Mouse (Mus musculus): ENCODE results near the gene Muc5ac.
"Not testable (repeated sequence)": the region's sequence is repeated elsewhere in the genome, so short reads cannot be mapped to it uniquely, and the experiment has no call there.

Muc5ac gene

GRCm38 (mm10) chr7:141788677-141789452 lies at the start of gene Muc5ac:
Muc5ac (plus strand) TSS chr7:141788972.
- DNase-seq (ENCODE audit: low spot score): no peak

GRCm38 (mm10) chr7:141747451-141748100 lies 41.2 kb upstream of the Muc5ac start:
- no peak for DNase-seq (ENCODE audit: low spot score)

- DNase-seq (ENCODE audit: low spot score): no peak
Observed at GRCm38 (mm10) chr7:141752513-141752912, 36.3 kb upstream of the Muc5ac start.

- peak; percentile 65 for DNase-seq (ENCODE audit: low spot score)
Observed at GRCm38 (mm10) chr7:141755831-141756230, 32.9 kb upstream of the Muc5ac start.

- no peak for DNase-seq (ENCODE audit: low spot score)
Observed at GRCm38 (mm10) chr7:141758291-141758690, 30.5 kb upstream of the Muc5ac start.

- no peak for DNase-seq (ENCODE audit: low spot score)
Observed at GRCm38 (mm10) chr7:141770521-141770920, 18.3 kb upstream of the Muc5ac start.

- DNase-seq (ENCODE audit: low spot score): no peak
Observed at GRCm38 (mm10) chr7:141770988-141771387, 17.8 kb upstream of the Muc5ac start.

GRCm38 (mm10) chr7:141772058-141772557 lies 16.7 kb upstream of the Muc5ac start:
- DNase-seq (ENCODE audit: low spot score): no peak

- DNase-seq (ENCODE audit: low spot score): no peak
Observed at GRCm38 (mm10) chr7:141774855-141775254, 13.9 kb upstream of the Muc5ac start.

- DNase-seq (ENCODE audit: low spot score): no peak
Observed at GRCm38 (mm10) chr7:141776199-141776598, 12.6 kb upstream of the Muc5ac start.

- no peak for DNase-seq (ENCODE audit: low spot score)
Observed at GRCm38 (mm10) chr7:141794251-141794650, 5.5 kb downstream of the Muc5ac start.

GRCm38 (mm10) chr7:141803206-141803605 lies 14.4 kb downstream of the Muc5ac start:
- no peak for DNase-seq (ENCODE audit: low spot score)

GRCm38 (mm10) chr7:141805384-141805783 lies 16.6 kb downstream of the Muc5ac start:
- DNase-seq (ENCODE audit: low spot score): no peak

- DNase-seq (ENCODE audit: low spot score): not testable (repeated sequence)
Observed at GRCm38 (mm10) chr7:141807823-141808222, 19.1 kb downstream of the Muc5ac start.

GRCm38 (mm10) chr7:141809933-141810332 lies 21.2 kb downstream of the Muc5ac start:
- not testable (repeated sequence) for DNase-seq (ENCODE audit: low spot score)

- no peak for DNase-seq (ENCODE audit: low spot score)
Observed at GRCm38 (mm10) chr7:141813321-141813720, 24.5 kb downstream of the Muc5ac start.

GRCm38 (mm10) chr7:141815361-141815760 lies 26.6 kb downstream of the Muc5ac start:
- DNase-seq (ENCODE audit: low spot score): no peak

GRCm38 (mm10) chr7:141817355-141818075 lies 28.7 kb downstream of the Muc5ac start:
- no peak for DNase-seq (ENCODE audit: low spot score)

- no peak for DNase-seq (ENCODE audit: low spot score)
Observed at GRCm38 (mm10) chr7:141818267-141818666, 29.5 kb downstream of the Muc5ac start.

GRCm38 (mm10) chr7:141822582-141823261 lies 34.0 kb downstream of the Muc5ac start:
- no peak for DNase-seq (ENCODE audit: low spot score)

GRCm38 (mm10) chr7:141823699-141824098 lies 34.9 kb downstream of the Muc5ac start:
- DNase-seq (ENCODE audit: low spot score): no peak

GRCm38 (mm10) chr7:141824398-141824797 lies 35.6 kb downstream of the Muc5ac start:
- DNase-seq (ENCODE audit: low spot score): no peak
